Mouse (Mus musculus) megakaryocyte, embryonic 14.5 days (primary cell): ENCODE data around the gene Kifc3. TPM values are rescaled to one million over a fixed set of nuclear protein-coding genes. Genes with fewer than 3 reads are reported as not detected.

ENCODE experiments used
- H3K27me3 ChIP-seq: replicated peaks from 2 replicates; pipeline ENCODE3; 2012; ENCODE audit warnings: inconsistent platforms
- H3K36me3 ChIP-seq: replicated peaks from 2 replicates; pipeline ENCODE3; 2012; ENCODE audit warnings: low read length, inconsistent platforms, mixed read lengths
- H3K4me1 ChIP-seq: 2 replicates; pipeline ENCODE4 v1.6.1; 2012; ENCODE audit warnings: inconsistent platforms
- H3K4me3 ChIP-seq: replicated peaks from 2 replicates; pipeline ENCODE3; 2012; ENCODE audit warnings: moderate library complexity, mild to moderate bottlenecking, inconsistent platforms
- H3K9me3 ChIP-seq: 2 replicates; pipeline ENCODE4 v1.6.1; 2012; ENCODE audit warnings: inconsistent platforms
- FLI1 ChIP-seq: IDR thresholded peaks from 2 replicates; pipeline ENCODE4 v1.6.1; 2012; ENCODE audit warnings: low read length, inconsistent platforms, mixed read lengths
- GATA1 ChIP-seq: IDR thresholded peaks from 3 replicates; pipeline ENCODE4 v1.6.1; 2012; ENCODE audit warnings: mixed read lengths, low read length, inconsistent platforms, borderline replicate concordance
- polyA plus RNA-seq: library from polyadenylated mRNA; stranded (reverse); fragments of >175 nt; gene quantifications from 2 replicates; pipeline ENCODE4 v1.2.3, GENCODE M21; 2012; ENCODE audit warnings: low replicate concordance; ENCODE audit not compliant: insufficient read depth

Kifc3 gene
- polyA plus RNA-seq, 1 experiment: 53.9 TPM

GRCm38 (mm10) chr8:95227151-95227468, 24.5 kb upstream of the Kifc3 start:
- Histone ChIP-seq H3K4me1 (peaks cover 4% of the 10 kb centered on the region; the same call in 1 of the 2 replicates), H3K36me3 (no peaks in the 10 kb centered on the region), H3K9me3 (peaks cover 12% of the 10 kb centered on the region), H3K27me3 (peaks cover 24% of the 10 kb centered on the region), H3K4me3 (no peak overlapping the region)
- TF ChIP-seq FLI1: no peak
- no peak for TF ChIP-seq GATA1

DNA sequence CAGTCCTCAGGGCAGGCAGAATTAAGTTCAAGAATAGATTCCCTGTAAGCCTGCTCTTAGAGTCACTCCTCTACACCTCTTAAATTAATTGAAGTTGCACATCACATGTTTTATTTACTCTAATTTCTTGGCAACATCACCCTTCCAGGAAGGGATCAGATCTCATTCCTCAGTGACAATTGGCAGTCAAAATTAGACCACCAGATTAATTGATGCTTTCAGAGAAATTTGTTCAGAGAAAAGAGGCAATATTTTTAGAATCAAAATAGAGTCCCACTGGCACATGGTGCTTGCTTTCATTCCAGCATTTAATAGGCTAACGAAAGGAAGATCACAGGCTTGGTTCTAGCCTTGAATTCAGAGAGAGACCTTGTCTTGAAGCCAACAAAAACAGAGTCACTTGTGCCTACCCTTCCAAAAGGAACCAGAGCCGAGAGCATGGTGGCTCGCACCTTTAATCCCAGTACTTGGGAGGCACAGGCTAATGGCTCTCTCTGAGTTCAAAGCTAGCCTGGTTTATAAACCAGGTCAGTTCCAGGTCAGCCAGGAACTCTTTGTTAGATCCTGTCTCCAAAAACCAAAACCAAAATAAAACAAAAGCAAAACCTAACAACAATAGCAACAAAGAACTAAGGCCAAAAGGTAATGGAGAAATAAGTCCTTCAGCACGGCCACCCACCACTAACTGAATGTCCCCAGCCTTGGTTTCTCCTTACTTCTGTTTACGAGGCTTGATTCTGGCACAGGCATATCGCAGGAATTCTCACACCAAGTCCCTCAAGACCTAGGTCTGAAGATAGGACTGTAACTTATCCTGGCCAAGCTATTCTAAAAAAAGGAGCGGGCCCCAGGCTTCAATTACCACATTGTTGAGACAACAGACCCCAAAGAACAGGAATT, 23.9 kb upstream of the Kifc3 start:
- peaks cover 24% of the 10 kb centered on the region for H3K27me3 ChIP-seq
- H3K4me1 ChIP-seq: peaks cover 4% of the 10 kb centered on the region; the same call in 1 of the 2 replicates
- H3K4me3 ChIP-seq: no peak overlapping the region
- peaks cover 12% of the 10 kb centered on the region for H3K9me3 ChIP-seq
- no peak for TF ChIP-seq FLI1
- TF ChIP-seq GATA1: no peak
- H3K36me3 ChIP-seq: no peaks in the 10 kb centered on the region

DNA sequence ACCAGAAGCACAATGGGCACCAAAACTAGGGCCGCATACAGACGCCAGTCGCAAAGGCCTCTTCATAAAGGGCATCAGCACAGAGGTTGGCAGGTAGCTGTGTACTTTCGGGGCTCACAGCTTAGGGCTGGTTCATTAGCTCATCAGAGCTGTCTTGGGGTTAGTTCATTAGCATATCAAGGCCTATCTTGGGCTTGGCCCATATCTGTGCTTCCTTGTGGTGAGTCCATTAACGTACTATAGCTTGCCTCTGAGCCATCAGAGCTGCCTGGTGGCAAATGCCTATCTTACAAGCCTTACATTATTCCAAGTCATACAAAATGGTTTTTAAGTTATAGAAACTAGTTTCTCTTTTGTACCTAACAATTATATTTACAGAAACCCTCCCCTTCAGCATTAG, 21.4 kb upstream of the Kifc3 start:
- Histone ChIP-seq H3K27me3 (peaks cover 40% of the 10 kb centered on the region), H3K4me3 (no peak overlapping the region), H3K9me3 (no peaks in the 10 kb centered on the region; the same call in 1 of the 2 replicates), H3K36me3 (no peaks in the 10 kb centered on the region), H3K4me1 (peaks cover 4% of the 10 kb centered on the region; the same call in 1 of the 2 replicates)
- TF ChIP-seq FLI1 (no peak), GATA1 (no peak)

DNA sequence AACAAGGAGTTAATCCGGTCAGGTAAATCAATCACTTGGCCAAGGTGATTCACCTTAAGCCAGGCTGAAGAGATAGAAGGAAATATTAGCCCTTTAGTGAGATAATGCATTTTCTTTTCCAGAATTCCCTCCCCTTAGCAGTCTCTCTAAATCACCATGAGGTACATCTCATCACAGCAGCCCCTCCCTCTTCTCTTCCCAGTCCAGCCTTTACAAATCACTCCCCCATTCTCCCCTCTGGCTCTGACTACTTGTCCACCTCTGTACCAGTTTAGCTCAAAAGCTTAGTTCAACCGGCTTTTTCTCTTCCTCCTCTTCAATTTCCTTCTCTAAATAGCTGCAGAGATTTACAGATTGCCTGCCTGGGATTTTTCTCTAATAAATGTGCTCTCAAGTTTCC, 18.4 kb upstream of the Kifc3 start:
- Histone ChIP-seq H3K27me3 (peaks cover 52% of the 10 kb centered on the region), H3K9me3 (no peaks in the 10 kb centered on the region; the same call in 1 of the 2 replicates), H3K36me3 (no peaks in the 10 kb centered on the region), H3K4me1 (no peaks in the 10 kb centered on the region), H3K4me3 (no peak overlapping the region)
- no peak for TF ChIP-seq GATA1
- no peak for TF ChIP-seq FLI1

GRCm38 (mm10) chr8:95220571-95220998, 18.0 kb upstream of the Kifc3 start:
- TF ChIP-seq FLI1 (no peak), GATA1 (no peak)
- no peaks in the 10 kb centered on the region; the same call in 1 of the 2 replicates for H3K9me3 ChIP-seq
- no peaks in the 10 kb centered on the region for H3K4me1 ChIP-seq
- H3K36me3 ChIP-seq: no peaks in the 10 kb centered on the region
- H3K4me3 ChIP-seq: no peak overlapping the region
- peaks cover 54% of the 10 kb centered on the region for H3K27me3 ChIP-seq

DNA sequence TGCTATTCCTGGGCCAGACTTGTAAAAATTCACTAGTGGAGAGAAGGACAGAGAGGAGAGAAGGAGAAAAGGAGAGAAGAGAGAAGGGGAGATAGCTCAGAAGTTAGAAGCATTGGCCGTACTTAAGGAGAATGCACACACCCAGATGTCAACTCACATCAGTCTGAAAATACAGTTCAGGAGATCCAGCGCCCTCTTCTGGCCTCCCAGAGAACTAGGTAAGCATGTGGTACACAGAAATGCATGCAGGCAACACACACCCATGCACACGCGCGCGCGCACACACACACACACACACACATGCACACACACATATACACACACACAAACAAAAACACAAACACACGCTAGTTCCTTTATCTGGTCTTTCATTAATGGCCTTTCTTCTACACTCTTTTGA, 17.0 kb upstream of the Kifc3 start:
- Histone ChIP-seq H3K4me3 (no peak overlapping the region), H3K9me3 (no peaks in the 10 kb centered on the region; the same call in 1 of the 2 replicates), H3K27me3 (peaks cover 59% of the 10 kb centered on the region), H3K4me1 (no peaks in the 10 kb centered on the region), H3K36me3 (no peaks in the 10 kb centered on the region)
- TF ChIP-seq GATA1 (no peak), FLI1 (no peak)

GRCm38 (mm10) chr8:95215709-95216360, 13.2 kb upstream of the Kifc3 start:
- TF ChIP-seq FLI1 (no peak), GATA1 (no peak)
- Histone ChIP-seq H3K27me3 (peaks cover 57% of the 10 kb centered on the region), H3K36me3 (no peaks in the 10 kb centered on the region), H3K4me3 (no peak overlapping the region), H3K9me3 (no peaks in the 10 kb centered on the region; the same call in 1 of the 2 replicates), H3K4me1 (no peaks in the 10 kb centered on the region)

GRCm38 (mm10) chr8:95209924-95210323, 7.3 kb upstream of the Kifc3 start:
- H3K27me3 ChIP-seq: peaks cover 43% of the 10 kb centered on the region
- no peak overlapping the region for H3K4me3 ChIP-seq
- TF ChIP-seq FLI1: no peak
- TF ChIP-seq GATA1: no peak
- H3K9me3 ChIP-seq: peaks cover 5% of the 10 kb centered on the region
- H3K36me3 ChIP-seq: no peaks in the 10 kb centered on the region
- H3K4me1 ChIP-seq: peaks cover 13% of the 10 kb centered on the region

GRCm38 (mm10) chr8:95205946-95206345, 3.3 kb upstream of the Kifc3 start:
- no peaks in the 10 kb centered on the region for H3K36me3 ChIP-seq
- H3K4me3 ChIP-seq: no peak overlapping the region
- peaks cover 5% of the 10 kb centered on the region for H3K9me3 ChIP-seq
- peaks cover 13% of the 10 kb centered on the region for H3K4me1 ChIP-seq
- H3K27me3 ChIP-seq: peaks cover 49% of the 10 kb centered on the region
- TF ChIP-seq FLI1 (no peak), GATA1 (no peak)

DNA sequence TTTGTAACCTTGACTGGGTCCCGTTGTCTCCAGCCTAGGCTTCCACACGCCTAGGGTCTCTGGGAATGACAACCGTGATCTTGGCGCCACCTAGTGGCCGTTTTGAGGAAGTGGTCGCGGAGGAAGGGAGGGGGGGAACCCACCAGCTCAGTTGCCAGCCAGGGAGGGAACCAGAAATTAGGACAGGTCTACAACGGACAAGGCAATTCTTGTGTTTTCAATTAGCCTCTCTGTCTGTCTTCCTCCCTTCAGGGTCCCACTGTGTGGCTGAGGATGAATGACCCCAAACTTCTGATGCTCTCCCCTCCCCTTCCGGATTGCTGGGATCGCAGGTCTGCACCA, 1.4 kb upstream of the Kifc3 start:
- H3K27me3 ChIP-seq: peaks cover 48% of the 10 kb centered on the region
- peaks cover 5% of the 10 kb centered on the region for H3K9me3 ChIP-seq
- H3K4me3 ChIP-seq: no peak overlapping the region
- H3K36me3 ChIP-seq: no peaks in the 10 kb centered on the region
- no peak for TF ChIP-seq GATA1
- no peak for TF ChIP-seq FLI1
- H3K4me1 ChIP-seq: no peaks in the 10 kb centered on the region; the same call in 1 of the 2 replicates
